17 mouse cellular contexts compared by ENCODE assay signal in the genomic region with DNA sequence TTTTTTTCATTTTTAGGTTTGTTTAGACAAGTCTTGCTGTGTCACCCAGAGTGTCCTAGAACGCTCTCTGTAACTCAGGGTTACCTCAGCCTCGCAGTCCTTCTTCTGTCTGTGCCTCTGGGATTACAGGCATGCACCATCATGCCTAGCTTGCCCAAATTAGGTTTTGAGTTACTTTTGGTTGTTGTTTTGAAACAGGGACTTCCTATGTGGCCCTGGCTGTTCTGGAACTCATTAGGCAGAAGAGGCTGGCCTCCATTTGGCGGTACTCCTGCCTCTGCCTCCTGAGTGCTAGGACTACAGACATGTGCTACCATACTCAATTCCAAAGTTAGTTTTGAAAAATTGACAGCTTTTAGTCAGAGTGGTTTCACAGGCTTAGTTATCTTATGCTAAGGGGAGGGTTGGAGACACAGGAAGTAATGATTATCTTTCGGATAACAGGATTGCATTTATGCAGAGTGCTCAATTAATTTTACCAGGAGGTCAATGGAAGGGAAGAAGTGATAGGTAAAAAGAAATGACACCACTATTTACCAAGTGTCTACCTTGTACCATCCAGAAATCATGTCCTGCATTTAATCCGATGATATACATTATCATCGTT. TPM values are rescaled to one million over a fixed set of nuclear protein-coding genes. Genes with fewer than 3 reads are reported as not detected.
DNase-seq lines count a peak whose midpoint lies in the region; ATAC-seq and TF ChIP-seq lines count a peak whose summit lies in the region.
"Had no signal": no experiment of that assay in that cellular context is flagged by ENCODE, and none has a peak within 500 bp of the region (broad histone marks: within the 10 kb centered on the region; RNA-seq: fewer than 3 reads in every experiment).

No protein-coding gene starts in this region.

- H3K4me2 ChIP-seq in heart, embryonic 15.5 days: no peak overlapping the region
- H3K4me2 ChIP-seq in lung, embryonic 15.5 days: no peak overlapping the region
- H3K4me2 ChIP-seq in stomach, embryonic 15.5 days: no peak overlapping the region
- H3K4me2 ChIP-seq: forebrain, embryonic 15.5 days; heart, embryonic 13.5 days; lung, embryonic 14.5 days; midbrain, embryonic 12.5 days; neural tube, embryonic 13.5 days had no signal

- H3K4me3 ChIP-seq in heart, embryonic 15.5 days: no peak overlapping the region
- no peak overlapping the region for H3K4me3 ChIP-seq in lung, embryonic 15.5 days
- H3K4me3 ChIP-seq in bone marrow, adult 2 months (replicated peaks; ENCODE audit: control insufficient read depth, low read depth, low read length): no peak overlapping the region
- no peak overlapping the region for H3K4me3 ChIP-seq in stomach, embryonic 15.5 days (replicated peaks)
- H3K4me3 ChIP-seq: forebrain, embryonic 15.5 days; heart, embryonic 13.5 days; midbrain, embryonic 12.5 days; neural tube, embryonic 13.5 days had no signal

- no peak for ATAC-seq in heart, embryonic 15.5 days (replicated peaks; ENCODE audit: insufficient number of reproducible peaks, insufficient read depth, low FRiP score, low read depth)
- no peak for ATAC-seq in lung, embryonic 15.5 days (ENCODE audit: borderline replicate concordance, extremely low read depth, low FRiP score, low TSS enrichment)
- no peak for ATAC-seq in stomach, embryonic 15.5 days (ENCODE audit: insufficient read depth, low FRiP score, low read depth)
- ATAC-seq: forebrain, embryonic 15.5 days had no signal

- H3K36me3 ChIP-seq in heart, embryonic 15.5 days: no peaks in the 10 kb centered on the region
- no peaks in the 10 kb centered on the region for H3K36me3 ChIP-seq in lung, embryonic 15.5 days
- H3K36me3 ChIP-seq in stomach, embryonic 15.5 days: no peaks in the 10 kb centered on the region
- H3K36me3 ChIP-seq: forebrain, embryonic 15.5 days; heart, embryonic 13.5 days; midbrain, embryonic 12.5 days; neural tube, embryonic 13.5 days had no signal

- 78% methylated on average over 6 of the region's 6 CpGs for WGBS in heart, embryonic 15.5 days
- 72% methylated on average over 6 of the region's 6 CpGs for WGBS in lung, embryonic 15.5 days
- 58% methylated on average over 6 of the region's 6 CpGs for WGBS in bone marrow, adult 2 months
- WGBS in stomach, embryonic 15.5 days: 83% methylated on average over 6 of the region's 6 CpGs

- H3K27ac ChIP-seq in heart, embryonic 15.5 days: peak overlapping the region; percentile 54
- peak overlapping the region; percentile 16; the same call in 1 of the 2 replicates for H3K27ac ChIP-seq in lung, embryonic 15.5 days
- peak overlapping the region; percentile 21; the same call in 1 of the 2 replicates for H3K27ac ChIP-seq in bone marrow, adult 2 months (ENCODE audit: control insufficient read depth, insufficient read depth, low read depth, low read length, poor library complexity)
- peak overlapping the region; percentile 40; the same call in 1 of the 2 replicates for H3K27ac ChIP-seq in stomach, embryonic 15.5 days
- H3K27ac ChIP-seq: forebrain, embryonic 15.5 days; heart, embryonic 13.5 days; midbrain, embryonic 12.5 days; neural tube, embryonic 13.5 days had no signal

- TF ChIP-seq CTCF in bone marrow, adult 2 months (IDR thresholded peaks at IDR 0.05; ENCODE audit: control insufficient read depth, insufficient read depth, low read length): no peak

- H3K27me3 ChIP-seq in heart, embryonic 15.5 days: no peaks in the 10 kb centered on the region
- H3K27me3 ChIP-seq in lung, embryonic 15.5 days: no peaks in the 10 kb centered on the region
- no peaks in the 10 kb centered on the region for H3K27me3 ChIP-seq in stomach, embryonic 15.5 days (replicated peaks)
- H3K27me3 ChIP-seq: forebrain, embryonic 15.5 days; heart, embryonic 13.5 days; midbrain, embryonic 12.5 days; neural tube, embryonic 13.5 days had no signal

- no peak for DNase-seq in heart, postnatal 10 days
- no peak for DNase-seq in lung, postnatal 10 days
- no peak for DNase-seq in left cerebral cortex, adult 11 months (ENCODE audit: low spot score)
- DNase-seq: adrenal gland, postnatal 25 days; cerebellum, adult 2 months; cerebellum, postnatal 36 days; thymus, postnatal 25 days had no signal

- H3K4me1 ChIP-seq in heart, embryonic 15.5 days (replicated peaks): peaks cover 13% of the 10 kb centered on the region
- peaks cover 20% of the 10 kb centered on the region for H3K4me1 ChIP-seq in lung, embryonic 15.5 days
- peaks cover 4% of the 10 kb centered on the region for H3K4me1 ChIP-seq in bone marrow, adult 2 months (ENCODE audit: control insufficient read depth, insufficient read depth, low read length)
- H3K4me1 ChIP-seq in stomach, embryonic 15.5 days: peaks cover 7% of the 10 kb centered on the region; the same call in 1 of the 2 replicates

- intact Hi-C loops in heart, postnatal 10 days (cut with DNase I): no loop called here

- TF ChIP-seq POLR2A in bone marrow, adult 2 months (IDR thresholded peaks at IDR 0.05; ENCODE audit: borderline replicate concordance, control insufficient read depth, low read depth, low read length): no peak

- H3K9ac ChIP-seq in heart, embryonic 15.5 days: no peak overlapping the region
- H3K9ac ChIP-seq in lung, embryonic 15.5 days: no peak overlapping the region
- no peak overlapping the region for H3K9ac ChIP-seq in stomach, embryonic 15.5 days
- H3K9ac ChIP-seq: forebrain, embryonic 15.5 days; heart, embryonic 13.5 days; lung, embryonic 14.5 days; midbrain, embryonic 12.5 days; neural tube, embryonic 13.5 days had no signal

- H3K9me3 ChIP-seq in heart, embryonic 15.5 days (replicated peaks): no peaks in the 10 kb centered on the region
- H3K9me3 ChIP-seq in lung, embryonic 15.5 days: no peaks in the 10 kb centered on the region
- H3K9me3 ChIP-seq in stomach, embryonic 15.5 days: no peaks in the 10 kb centered on the region
- H3K9me3 ChIP-seq: forebrain, embryonic 15.5 days; G1E; heart, embryonic 13.5 days; midbrain, embryonic 12.5 days; neural tube, embryonic 13.5 days had no signal

RNA-seq across cellular contexts. Expression of gene Elk4, which starts 2.7 kb away (rescaled TPM):
- 14.2 and 20.3 TPM in 2 replicates for polyA plus RNA-seq in heart, embryonic 15.5 days (2015; fragmentation: Nextera tagmentation; extraction: Ambion mirVana)
- 100 to 1,000 TPM; 133 to 138 TPM for total RNA-seq in heart, postnatal 10 days (2021)
- 24.2 and 28.6 TPM in 2 replicates for polyA plus RNA-seq in lung, embryonic 15.5 days (2015; fragmentation: Nextera tagmentation; extraction: Ambion mirVana)
- polyA plus RNA-seq in bone marrow, adult 2 months (2011; ENCODE audit: insufficient read depth, insufficient read length, low replicate concordance, missing spikeins): 73.2 and 91.1 TPM in 2 replicates
- 20.4 and 24.4 TPM in 2 replicates for polyA plus RNA-seq in stomach, embryonic 15.5 days (2015; fragmentation: Nextera tagmentation; extraction: Ambion mirVana)

RNA-seq across cellular contexts. Expression of gene Slc45a3, which starts 41.9 kb away (rescaled TPM):
- 4.0 and 6.0 TPM in 2 replicates for polyA plus RNA-seq in heart, embryonic 15.5 days (2015; fragmentation: Nextera tagmentation; extraction: Ambion mirVana)
- 1 to 10 TPM; 3.0 to 5.3 TPM for total RNA-seq in heart, postnatal 10 days (2021)
- polyA plus RNA-seq in lung, embryonic 15.5 days (2015; fragmentation: Nextera tagmentation; extraction: Ambion mirVana): 2.3 and 2.7 TPM in 2 replicates
- polyA plus RNA-seq in bone marrow, adult 2 months (2011; ENCODE audit: insufficient read depth, insufficient read length, low replicate concordance, missing spikeins): 1.5 and 1.7 TPM in 2 replicates
- 5.5 and 6.0 TPM in 2 replicates for polyA plus RNA-seq in stomach, embryonic 15.5 days (2015; fragmentation: Nextera tagmentation; extraction: Ambion mirVana)
